Mouse (Mus musculus) ES-E14 (cell line): Measurements from ENCODE around the gene Arrdc5.

Experiments
- CHD2 ChIP-seq: IDR thresholded peaks from 2 replicates; pipeline ENCODE4 v1.6.1; 2014; ENCODE audit warnings: mild to moderate bottlenecking, low read depth, low read length, inconsistent platforms
- ZNF384 ChIP-seq: IDR thresholded peaks from 2 replicates; pipeline ENCODE4 v1.6.1; 2012; ENCODE audit warnings: low read depth, low read length, inconsistent platforms

DNA sequence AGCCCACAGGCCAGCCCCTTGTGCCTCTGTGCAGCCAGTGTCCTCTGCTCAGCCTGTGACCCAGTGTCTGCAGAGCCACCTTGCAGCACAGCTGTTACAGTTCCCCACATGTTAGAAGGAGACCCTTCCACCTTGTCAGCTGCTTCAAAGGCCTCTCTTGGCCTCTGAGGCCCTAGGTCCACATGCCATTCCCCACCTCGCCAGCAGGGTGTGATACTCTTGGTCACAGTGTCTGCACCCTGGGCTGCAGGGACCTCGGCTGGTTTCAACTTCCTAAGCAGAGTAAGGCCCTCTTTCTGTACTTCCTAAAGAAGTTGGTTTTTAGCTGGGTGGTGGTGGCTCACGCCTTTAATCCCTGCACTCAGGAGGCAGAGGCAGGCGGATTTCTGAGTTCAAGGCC lies 38.8 kb upstream of the Arrdc5 start:
- TF ChIP-seq CHD2 (no peak), ZNF384 (no peak)
